Mouse (Mus musculus): ENCODE results near the gene Tnni3k.

DNA sequence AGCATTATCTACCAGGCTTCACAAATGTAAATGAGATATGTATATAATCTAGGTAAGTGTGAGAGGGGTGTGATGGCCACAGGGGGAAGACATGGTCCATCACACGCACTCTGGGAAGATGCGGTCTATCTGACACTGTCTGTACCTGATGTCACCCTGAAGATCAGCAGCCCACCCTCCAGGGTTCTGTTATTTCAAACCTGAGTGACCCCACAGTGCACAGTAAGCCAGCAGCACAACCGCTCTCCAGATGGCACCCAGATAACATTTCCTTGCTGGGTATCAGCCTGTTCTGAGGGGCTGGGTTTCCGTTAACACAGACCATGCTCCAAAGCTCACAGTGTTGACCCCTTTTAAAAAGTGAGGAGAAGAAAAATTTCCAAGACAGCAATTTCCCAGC, 288.9 kb downstream of the Tnni3k start:
- TF ChIP-seq MYOG (IDR thresholded peaks at IDR 0.05; ENCODE audit: control insufficient read depth in 1 of 3, insufficient read depth in 1 of 3, insufficient read length in 2 of 3, low read depth in 2 of 3) (no peak), REST (IDR thresholded peaks at IDR 0.05; ENCODE audit: insufficient read depth, insufficient read length) (no peak), E2F4 (IDR thresholded peaks at IDR 0.05; ENCODE audit: insufficient read depth) (no peak), MYOD1 (IDR thresholded peaks at IDR 0.05; ENCODE audit: control insufficient read depth in 1 of 3, insufficient read length in 2 of 3, low read depth in 2 of 3) (no peak), POLR2A (IDR thresholded peaks at IDR 0.05; ENCODE audit: insufficient read length, low read depth) (no peak), MAX (IDR thresholded peaks at IDR 0.05; ENCODE audit: low read depth) (no peak), POLR2AphosphoS2 (IDR thresholded peaks at IDR 0.05; ENCODE audit: insufficient read length, low read depth) (no peak)

All from myocyte (in vitro differentiated cells).